Mouse (Mus musculus) Muller cell, postnatal 12 days (primary cell): Measurements from ENCODE around the gene Itga5.

ENCODE experiments used
- DNase-seq: peaks from one replicate; pipeline ENCODE4 v3.0.0-alpha.2; 2015; ENCODE audit errors: inconsistent ontology term

The Itga5 gene

DNA sequence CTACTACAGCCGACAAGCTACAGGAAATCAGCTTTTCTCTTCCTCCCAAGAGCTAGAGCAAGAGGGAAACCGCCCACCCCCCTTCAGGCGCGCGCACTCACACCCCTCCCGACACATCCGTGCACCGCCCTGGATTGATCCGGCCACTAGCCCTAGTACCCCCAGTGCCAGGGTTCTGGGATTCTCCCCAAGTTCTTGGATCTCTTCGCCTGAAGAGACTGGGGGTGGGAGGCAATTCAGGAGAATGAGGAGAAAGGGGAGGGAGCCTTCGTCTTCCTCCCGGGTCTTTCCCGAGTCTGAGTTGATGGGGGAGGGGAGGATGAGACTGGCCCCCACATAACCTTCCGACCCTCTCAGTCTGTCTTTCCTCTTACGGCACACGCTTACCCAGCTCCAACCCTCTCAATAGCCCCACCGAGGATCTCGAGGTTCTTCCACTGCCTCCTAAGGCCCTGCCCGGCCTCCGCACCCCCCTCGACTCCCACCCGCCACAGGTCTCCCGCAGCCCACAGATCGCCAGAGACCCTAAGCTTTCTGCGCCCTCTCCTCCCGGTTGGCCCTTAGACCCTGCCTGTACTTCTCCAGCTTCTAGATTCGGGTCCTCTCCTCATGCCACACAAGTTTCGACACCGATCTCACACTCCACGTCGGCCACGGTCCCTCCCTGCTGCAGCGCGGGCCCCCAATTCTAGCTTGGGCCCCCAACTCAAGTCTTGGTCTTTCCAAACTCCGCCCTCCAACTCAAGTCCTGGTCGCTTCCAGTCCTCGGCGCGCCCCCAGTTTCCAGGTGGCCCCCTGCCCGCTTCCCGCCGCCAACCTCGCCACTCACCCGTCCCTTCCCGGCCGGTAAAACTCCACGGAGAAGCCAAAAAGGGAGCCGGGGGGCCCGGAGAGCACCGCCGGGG lies 840 bp downstream of the Itga5 start:
- DNase-seq = no peak

DNA sequence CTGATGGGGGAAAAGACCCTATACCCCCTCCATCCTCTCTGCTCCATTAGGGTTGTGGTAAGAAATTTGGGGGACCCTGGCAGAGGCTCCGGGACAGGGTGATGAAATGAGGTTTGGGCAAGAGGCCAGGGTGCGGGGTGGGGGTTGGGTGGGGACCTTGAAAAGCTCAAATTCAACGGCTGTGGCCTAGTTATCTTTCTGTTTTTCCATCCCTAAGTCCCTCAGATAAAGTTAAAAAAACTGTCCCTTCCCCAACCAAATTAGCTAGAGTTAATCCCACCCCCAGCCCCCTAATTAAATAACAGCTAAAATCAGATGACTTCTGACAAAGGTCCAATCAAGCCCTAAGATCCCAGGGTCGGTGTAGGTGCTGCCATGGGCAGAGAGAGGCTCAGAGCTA lies 1.8 kb downstream of the Itga5 start:
- DNase-seq = no peak

DNA sequence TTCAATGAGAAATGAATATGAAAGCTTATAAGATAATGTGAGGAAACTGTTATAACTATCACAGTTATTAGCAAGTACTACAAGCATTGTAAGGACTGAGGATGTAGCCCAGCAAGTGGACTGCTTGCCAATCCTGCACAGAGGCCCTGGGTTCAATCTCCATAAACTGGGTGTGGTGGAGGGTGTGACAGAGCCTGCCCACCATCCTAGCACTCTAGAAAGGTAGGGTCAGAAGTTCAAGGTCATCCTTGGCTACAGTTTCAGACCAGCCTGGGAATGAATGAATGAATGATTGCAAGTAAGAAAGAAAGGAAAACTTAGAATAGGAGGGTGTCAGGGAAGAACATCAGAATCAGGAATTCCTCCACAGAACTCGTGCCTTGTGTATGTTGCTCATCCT lies 2.8 kb downstream of the Itga5 start:
- no peak for DNase-seq

DNA sequence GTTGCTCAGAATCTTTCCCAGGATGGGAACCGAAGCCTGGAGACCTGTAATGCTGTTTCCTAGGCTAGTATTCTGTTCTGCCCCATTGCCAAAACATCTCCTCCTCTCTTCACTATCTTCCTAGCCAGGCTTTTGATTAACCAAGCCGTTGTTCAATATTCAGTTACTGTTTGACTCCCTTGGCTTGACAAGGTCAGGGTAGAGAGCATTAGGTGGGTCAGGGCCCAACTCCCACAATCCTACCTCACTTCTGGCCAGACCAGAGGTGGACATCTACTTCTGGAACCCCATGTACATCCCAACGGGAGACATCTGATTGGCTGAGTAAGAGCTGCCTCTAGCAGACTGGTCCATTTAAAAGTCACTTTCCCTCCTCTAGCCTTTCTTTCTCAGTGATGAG lies 3.6 kb downstream of the Itga5 start:
- DNase-seq = no peak

DNA sequence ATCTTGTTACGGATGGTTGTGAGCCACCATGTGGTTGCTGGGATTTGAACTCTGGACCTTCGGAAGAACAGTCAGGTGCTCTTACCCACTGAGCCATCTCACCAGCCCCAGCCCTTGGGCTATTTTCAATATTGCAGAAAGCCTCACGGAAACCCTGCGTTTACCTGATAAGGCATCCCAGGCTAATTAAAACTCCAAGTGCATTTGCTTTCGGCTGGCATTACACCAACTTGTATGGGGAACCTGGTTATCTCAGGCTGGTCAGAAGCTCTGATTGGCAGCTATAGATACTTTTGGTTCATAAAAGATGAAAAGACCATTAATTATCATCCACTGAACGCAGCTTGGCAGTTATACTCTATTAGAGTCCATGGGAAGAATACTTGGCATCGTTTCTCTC lies 4.2 kb downstream of the Itga5 start:
- no peak for DNase-seq

DNA sequence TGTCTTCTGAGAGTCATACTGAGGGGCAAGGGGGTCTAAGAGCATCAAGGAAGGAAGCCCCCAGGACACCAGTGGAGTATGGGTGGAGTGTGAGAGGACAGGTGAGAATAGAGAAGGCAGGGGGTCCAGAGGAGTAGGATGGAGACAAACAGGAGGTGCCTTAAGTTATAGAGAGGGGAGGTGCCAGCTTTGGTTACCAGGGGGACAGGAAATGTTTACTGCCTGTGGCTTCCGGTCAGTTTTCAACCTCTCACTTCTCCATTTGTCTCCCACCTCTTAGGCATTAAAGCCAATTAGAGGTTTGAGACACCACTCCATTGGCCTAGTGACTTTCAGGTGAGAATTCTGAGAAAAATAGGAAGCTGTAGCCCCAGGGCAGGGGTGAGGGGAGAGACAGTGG lies 5.3 kb downstream of the Itga5 start:
- DNase-seq = no peak

DNA sequence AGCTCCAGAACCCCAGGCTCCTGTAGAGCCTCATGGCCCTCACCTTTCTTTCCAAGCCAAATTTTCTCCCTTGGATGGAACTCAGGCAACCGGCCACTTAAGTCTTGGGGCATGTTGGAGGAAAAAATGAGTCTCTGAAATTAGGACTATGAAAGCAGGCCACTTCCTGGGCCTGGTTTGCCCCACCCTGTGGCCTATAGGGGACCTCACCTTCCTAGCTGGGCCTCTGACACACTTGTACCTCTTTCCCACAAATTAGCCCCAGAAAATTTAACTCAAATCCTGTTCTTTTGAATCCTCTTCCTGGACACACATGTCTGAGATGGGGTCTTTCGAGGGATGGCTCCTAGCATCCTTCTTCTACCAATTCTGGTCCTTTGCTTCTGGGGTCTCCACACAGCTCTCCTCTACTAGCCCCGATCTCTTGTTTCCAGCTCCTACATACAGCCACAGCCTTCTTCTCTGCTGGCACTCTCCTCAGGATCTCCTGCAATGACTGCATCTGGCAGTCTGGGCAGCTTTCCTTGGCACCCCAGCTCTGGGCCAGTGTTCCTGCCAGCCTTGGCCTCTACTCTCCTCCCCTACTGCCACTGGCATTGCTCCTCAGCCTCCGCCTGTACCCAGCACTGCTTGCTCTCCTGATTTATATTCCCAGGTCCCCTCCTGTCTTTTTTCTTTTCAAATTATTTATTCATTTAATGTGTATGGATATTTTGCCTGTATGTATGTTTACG lies 6.5 kb downstream of the Itga5 start:
- no peak for DNase-seq

DNA sequence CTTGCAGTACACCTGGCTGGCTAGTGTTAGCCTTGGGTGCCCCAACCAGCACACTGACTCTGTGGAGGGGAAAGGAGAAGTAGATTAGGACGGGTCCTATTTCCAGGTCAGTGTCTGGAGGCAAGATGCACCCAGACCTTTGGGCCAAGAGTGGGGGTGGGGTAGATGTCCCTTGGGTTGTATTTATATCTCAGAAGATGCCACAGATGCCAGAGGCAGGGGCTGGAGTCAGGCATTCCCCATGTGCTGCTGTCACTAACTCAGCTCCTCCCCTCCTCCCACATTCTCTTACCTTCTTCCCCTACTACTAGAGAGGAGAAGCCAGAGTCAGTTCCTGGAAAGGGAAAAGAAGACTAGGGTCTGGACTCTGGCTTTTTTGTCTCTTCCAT lies 7.4 kb downstream of the Itga5 start:
- no peak for DNase-seq

DNA sequence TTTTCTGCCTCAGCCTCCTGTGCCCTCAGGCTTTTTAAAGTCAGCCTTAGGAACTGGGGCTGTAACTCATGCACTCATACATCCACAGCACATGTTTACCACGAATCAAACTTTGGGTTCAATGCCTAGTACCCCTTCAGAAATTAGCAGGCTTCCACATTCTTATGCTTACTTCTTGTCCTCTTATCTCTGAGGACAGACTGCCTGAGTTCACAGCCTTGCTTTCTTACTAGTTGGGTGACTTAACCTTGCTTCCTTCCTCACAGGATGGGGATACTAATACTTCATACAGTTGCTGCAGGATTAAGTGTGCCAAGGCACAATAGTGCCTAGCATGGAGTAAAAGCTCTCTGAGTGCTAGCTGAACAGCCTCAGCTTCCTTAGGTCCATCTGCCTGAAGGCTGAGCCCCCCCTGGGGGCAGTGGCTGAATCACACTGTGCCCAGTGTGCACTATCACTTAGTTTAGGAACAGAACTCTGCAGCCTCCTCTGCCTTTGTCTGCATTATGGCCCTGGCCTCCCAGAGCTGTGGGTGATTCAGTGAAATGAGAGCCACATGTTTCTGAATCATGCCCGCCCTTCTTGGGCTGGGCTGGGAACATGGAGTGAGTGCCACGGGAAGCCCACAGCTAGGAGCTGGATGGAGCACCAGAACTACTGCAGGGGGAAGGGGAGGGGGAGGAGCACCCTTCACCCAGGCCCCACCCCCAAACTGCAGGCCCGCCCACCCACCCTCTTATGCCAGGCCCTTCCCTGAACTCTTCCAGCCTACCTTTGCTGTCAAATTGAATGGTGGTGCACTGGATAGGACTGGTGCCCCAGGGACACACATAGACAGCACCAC lies 8.1 kb downstream of the Itga5 start:
- peak; percentile 68 for DNase-seq

DNA sequence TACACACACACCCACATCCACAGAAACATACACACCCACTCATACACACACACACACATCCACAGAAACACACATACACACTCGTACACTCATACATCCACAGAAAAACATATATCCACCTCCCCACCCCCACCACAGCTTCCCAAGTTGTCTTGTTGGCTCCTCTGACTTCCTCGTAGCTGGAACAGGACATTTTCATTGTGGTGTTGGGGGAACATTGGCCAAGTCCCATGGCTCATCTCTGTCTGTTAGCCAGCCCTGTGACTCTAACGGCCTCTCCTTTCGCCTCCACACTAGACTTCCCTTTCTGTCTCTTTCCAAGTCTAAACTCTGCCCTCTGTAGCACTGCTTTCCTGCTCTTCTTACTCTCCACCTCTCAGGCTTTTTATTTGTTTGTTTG lies 8.7 kb downstream of the Itga5 start:
- DNase-seq = no peak

DNA sequence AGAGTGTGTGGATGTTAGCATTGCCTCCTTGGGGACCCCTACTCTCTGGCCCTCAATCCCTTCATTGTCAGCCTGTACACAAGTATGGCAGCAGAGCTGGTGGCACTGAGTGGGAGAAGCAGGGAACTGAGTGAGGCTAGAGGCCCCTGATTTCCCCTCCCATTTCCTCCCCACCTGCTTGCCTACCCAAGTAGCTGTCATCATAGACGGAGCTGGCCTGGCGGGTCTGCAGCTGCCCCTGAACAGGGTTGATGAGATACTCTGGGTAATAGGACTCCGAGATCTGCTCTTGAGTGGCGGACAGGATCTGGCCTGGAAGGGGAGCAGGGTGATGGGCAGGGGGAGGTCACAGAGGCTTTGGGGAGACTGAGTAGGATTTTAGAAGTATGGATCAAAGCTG lies 10.4 kb downstream of the Itga5 start:
- DNase-seq = no peak

DNA sequence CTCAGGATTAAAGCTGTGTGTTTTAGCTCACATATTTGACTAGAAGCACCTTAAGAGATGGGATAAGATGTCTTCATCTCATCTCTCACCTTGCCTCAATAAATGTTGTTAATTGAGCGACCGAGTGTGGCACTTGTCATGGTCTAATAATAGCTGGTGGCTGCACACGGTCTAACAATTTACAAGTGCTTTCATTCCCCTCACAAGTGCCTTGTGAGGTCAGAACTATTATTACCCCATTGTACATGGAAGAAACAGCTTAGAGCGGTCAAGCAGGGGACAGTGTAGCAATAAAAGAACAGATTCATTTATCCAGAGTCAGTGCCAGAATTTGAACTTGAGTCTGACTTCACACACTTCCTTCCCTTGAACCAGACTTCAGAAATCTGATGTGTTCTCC lies 11.1 kb downstream of the Itga5 start:
- DNase-seq = no peak

DNA sequence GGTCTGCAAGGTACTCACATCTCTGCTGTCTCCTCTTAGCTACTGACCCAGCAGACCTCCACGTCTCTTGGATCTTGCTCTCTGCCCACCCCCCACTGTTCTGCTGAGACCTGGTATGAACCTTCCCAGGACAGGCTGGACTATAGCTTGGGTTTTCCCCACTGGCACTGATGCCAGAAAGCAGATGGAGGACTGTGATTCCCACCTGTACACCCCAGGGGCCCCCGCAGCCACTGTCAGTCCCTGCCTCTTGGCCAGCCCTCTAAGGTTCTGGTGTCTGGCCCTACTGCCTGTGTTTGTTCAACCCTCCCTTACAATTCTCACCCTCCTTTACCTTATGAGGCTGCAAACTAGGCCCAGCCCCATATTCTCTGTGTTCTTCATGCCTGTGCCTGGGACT lies 11.9 kb downstream of the Itga5 start:
- no peak for DNase-seq

DNA sequence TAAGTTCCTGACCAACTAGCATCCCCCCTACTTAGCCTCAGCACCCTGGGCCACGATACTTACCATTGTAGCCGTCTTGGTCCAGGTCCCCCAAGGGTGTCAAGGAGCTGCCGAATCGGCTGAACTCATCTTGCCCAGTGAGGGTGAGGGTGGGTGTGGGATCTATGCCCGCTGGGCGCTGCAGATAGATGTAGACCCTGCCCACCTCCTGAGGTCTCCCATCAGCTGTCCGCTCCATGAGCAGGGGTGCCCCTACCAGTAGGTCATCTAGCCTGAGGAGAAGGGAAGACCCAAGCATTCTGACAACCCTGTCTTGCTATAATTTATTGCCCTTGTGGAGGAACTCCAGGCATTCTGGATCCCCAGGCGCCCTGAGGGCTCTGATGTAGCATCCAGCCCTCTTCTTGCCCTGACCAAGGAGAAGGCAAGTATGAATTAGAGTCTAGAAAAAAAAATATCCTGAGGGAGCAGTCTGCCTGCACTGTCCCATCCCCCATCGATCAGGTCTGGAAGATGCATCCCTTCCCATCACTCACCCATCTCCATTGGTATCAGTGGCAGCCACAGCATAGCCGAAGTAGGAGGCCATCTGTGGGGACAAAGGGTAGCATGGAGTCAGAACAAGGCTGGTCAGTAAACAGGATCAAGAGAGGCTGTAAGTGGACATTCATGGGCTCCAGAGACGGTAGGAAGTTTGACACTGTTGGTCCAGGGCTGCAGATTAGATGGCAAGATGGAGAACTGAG lies 12.9 kb downstream of the Itga5 start:
- DNase-seq = no peak

DNA sequence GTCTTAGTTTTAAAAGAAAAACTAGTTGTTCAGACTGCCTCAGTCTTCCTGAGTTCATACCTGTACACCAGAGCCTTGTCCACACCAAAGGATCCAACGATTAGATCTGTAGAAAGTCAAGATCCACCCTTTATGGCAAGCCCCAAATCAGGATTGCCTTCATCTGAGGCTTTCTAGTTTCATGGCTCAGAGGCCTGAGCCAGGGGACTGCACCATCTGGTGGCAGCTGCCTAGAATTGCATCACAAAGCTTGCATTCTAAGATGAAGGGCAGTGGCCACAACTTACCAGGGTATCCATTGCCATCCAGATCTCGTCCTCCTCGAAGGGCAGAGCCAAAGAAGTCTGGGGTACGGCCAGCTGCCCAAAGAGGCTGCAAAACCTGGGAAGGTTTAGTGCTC lies 13.7 kb downstream of the Itga5 start:
- no peak for DNase-seq

DNA sequence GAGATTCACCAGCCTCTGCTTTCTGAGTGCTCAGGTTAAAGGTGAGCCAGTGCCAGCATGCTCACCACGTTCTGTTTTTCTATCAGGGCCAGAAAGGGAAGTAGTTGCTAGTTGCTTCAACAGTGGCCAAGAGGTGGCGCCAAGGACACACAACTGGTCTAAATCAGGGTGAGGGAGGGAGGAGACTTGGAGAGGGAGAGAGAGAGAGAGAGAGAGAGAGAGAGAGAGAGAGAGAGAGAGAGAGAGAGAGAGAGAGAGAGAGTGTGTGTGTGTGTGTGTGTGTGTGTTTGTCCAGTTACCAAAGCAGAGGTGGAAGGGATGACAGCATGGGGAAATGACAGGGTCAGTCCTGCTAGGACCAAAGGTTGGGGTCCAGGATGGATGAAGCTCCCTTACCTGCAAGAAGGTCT lies 19.3 kb downstream of the Itga5 start:
- peak; percentile 73 for DNase-seq

DNA sequence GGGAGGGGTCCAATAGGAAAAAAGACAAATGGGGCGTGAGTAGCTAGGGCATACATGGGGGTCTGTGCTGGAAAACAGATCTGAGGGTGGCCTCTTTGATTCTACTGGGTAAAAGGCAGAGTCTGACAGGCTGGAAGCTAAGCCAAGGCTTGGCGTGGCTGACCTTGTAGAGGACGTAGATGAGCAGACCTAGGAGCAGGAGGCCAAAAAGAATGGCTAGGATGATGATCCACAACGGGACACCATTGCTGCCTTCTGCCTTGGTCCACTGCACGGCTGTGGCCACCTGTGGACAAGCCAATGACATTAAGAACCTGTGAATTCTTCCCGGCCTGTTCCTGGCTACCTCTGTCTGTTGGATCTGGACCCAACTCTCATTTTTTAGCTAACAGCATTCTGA lies 20.8 kb downstream of the Itga5 start:
- DNase-seq = no peak

DNA sequence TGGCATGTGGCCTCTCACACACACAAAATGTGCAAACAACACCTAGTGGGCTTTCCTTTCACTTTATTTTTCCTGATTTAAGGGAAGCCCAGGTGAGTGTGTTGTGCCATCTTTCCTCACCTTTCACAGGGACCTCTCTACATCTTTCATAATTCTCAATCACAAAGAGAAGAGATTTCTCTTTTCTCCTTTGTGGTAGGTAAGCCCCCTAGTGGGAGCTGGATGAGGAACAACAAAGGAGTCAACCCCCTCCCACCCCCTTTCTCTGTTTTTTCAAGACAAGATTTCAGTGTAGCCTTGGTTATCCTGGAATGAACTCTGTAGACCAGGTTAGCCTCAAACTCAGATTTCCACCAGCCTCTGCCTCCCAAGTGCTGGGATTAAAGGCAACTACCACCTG lies 23.0 kb downstream of the Itga5 start:
- DNase-seq = no peak

DNA sequence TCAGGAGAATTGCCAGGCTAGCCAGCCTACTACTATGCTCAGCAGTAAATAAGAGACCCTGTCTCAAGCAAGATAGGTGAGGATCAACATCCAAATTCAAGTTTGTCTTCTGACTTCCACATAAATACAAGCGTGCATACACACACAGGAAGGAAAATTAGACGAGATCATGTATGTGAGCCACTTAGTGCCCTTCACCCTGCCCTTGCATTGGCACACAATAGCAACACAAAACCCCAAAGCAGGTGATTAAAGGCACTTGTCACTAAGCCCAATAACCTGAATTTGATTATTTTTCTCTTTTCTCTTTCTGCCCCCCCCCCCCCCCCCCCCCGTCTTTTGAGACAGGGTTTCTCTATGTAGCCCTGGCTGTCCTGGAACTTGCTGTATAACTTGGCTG lies 23.6 kb downstream of the Itga5 start:
- no peak for DNase-seq

DNA sequence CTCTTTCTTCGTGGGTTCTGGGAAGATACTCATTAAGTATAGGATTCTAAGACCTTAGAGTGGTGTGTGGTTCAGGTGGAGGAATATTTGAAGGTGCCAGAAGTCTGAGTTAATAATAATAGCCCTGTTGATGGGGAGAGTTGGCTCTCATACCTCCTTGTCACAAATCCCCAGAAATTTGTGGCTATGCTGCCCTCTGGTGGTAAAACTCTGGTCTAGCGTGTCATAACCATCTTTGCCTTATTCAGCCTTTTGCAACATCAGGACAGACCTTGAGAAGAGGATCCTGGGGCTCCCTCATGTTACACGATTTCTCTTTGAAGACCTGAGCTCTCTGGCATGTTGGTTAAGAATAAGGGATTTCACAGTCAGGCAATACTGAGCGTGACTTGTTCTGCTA lies 24.1 kb downstream of the Itga5 start:
- DNase-seq = peak; percentile 66

DNA sequence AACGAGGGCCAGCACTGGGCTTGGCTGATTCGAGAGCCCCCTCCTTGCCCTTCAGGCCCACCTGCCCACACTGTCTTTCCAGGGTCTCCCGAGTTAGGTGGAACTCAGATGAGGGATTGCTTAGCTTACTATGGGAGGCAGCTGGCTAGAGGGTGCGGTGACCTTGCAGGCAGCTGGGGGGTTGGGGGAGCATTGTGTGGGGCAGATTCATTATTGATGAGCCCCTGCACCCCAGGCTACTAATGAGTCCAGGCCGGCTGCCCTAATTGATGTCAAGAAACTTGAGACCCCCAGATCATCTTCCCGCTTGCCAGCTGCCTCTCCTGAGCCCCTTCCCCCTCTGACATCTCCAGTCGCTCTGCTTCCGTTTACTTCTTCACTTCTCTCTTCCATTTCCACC lies 25.0 kb downstream of the Itga5 start:
- DNase-seq = no peak

DNA sequence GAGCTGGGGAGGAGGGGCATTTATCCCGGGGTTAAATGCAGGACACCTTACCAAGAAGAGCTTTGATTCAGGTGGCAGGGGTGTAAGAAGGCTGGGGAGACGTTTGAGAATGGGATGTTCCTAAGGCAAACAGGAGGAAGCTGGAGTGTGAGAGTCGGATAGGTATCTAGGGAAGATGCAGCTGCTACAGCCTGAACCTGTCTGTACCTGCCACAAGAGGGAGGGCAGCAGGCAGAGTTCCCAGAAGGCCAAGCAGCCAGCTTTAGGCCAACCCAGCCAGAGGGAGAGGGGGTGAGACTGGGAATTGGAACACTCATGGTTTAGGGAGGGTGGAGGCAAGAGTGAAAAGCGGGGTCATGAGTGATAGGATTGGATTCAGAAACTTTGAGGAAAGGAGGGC lies 25.8 kb downstream of the Itga5 start:
- no peak for DNase-seq
